ENCODE assay signal across 16 mouse cellular contexts in genomic region chr6:32533962-32534740, GRCm38 (mm10). TPM values are rescaled to one million over a fixed set of nuclear protein-coding genes. Genes with fewer than 3 reads are reported as not detected.
DNase-seq lines count a peak whose midpoint lies in the region; ATAC-seq and TF ChIP-seq lines count a peak whose summit lies in the region.
"Had no signal": no experiment of that assay in that cellular context is flagged by ENCODE, and none has a peak within 500 bp of the region (broad histone marks: within the 10 kb centered on the region; RNA-seq: fewer than 3 reads in every experiment).

No protein-coding gene starts in this region.

- TF ChIP-seq CTCF in G1E (IDR thresholded peaks at IDR 0.05; ENCODE audit: low read depth, low read length) = no peak
- no peak for TF ChIP-seq CTCF in lung, adult 2 months (IDR thresholded peaks at IDR 0.05; ENCODE audit: insufficient read depth, low read length)

- no peaks in the 10 kb centered on the region for H3K36me3 ChIP-seq in G1E (replicated peaks)
- no peaks in the 10 kb centered on the region for H3K36me3 ChIP-seq in liver, embryonic 15.5 days (replicated peaks)
- H3K36me3 ChIP-seq: embryonic facial prominence, embryonic 13.5 days; midbrain, embryonic 13.5 days had no signal

- no peaks in the 10 kb centered on the region for H3K9me3 ChIP-seq in G1E (replicated peaks)
- no peaks in the 10 kb centered on the region for H3K9me3 ChIP-seq in liver, embryonic 15.5 days (replicated peaks)
- H3K9me3 ChIP-seq: embryonic facial prominence, embryonic 13.5 days; midbrain, embryonic 13.5 days had no signal

- peaks cover 9% of the 10 kb centered on the region for H3K27me3 ChIP-seq in G1E (ENCODE audit: insufficient read depth, low read length)
- H3K27me3 ChIP-seq in liver, embryonic 15.5 days = 0 out of 2 replicates have a peak, but pooled peaks cover 2% of the 10 kb centered on the region
- H3K27me3 ChIP-seq: embryonic facial prominence, embryonic 13.5 days; midbrain, embryonic 13.5 days had no signal

- H3K9ac ChIP-seq in liver, embryonic 15.5 days = no peak overlapping the region
- H3K9ac ChIP-seq: embryonic facial prominence, embryonic 13.5 days; midbrain, embryonic 13.5 days had no signal

- H3K27ac ChIP-seq in liver, embryonic 15.5 days (replicated peaks) = peak overlapping the region; percentile 85
- H3K27ac ChIP-seq: embryonic facial prominence, embryonic 13.5 days; midbrain, embryonic 13.5 days had no signal

- peak; percentile 9 for DNase-seq in embryo, embryonic 10.5 days (ENCODE audit: low spot score)
- no peak for DNase-seq in embryo, embryonic 10 days (ENCODE audit: low spot score)
- no peak for DNase-seq in G1E (ENCODE audit: low spot score)
- no peak for DNase-seq in lung, postnatal 25 days (ENCODE audit: low spot score)
- DNase-seq in lung, adult 2 months = no peak
- DNase-seq in ovary, postnatal 36 days (ENCODE audit: low spot score) = no peak
- DNase-seq: adrenal gland, adult 2 months; cerebellum, adult 2 months; gastrocnemius, postnatal 14 days; lung, postnatal 36 days; thymus, postnatal 36 days had no signal

- H3K4me2 ChIP-seq in liver, embryonic 15.5 days = peak overlapping the region; percentile 59
- H3K4me2 ChIP-seq: embryonic facial prominence, embryonic 13.5 days; midbrain, embryonic 13.5 days had no signal

- peak; percentile 57 for ATAC-seq in G1E (ENCODE audit: extremely low read depth, insufficient number of reproducible peaks, low FRiP score, poor library complexity, severe bottlenecking)
- peak; percentile 60; the same call in 1 of the 2 replicates for ATAC-seq in erythroblast, adult 5-6 weeks (replicated peaks; ENCODE audit: low FRiP score, poor library complexity, severe bottlenecking)
- ATAC-seq in liver, embryonic 15.5 days (ENCODE audit: insufficient read depth) = peak; percentile 96
- ATAC-seq: CD4-positive, CD25-positive, alpha-beta regulatory T cell, adult 4 months; midbrain, embryonic 13.5 days had no signal

- WGBS in liver, embryonic 15.5 days (ENCODE audit: insufficient replicate concordance) = 31% methylated on average over 3 of the region's 3 CpGs
- WGBS in lung, adult 2 months = 73% methylated on average over 3 of the region's 3 CpGs

- H3K4me1 ChIP-seq in G1E (ENCODE audit: insufficient read depth, low read depth, low read length) = peaks cover 9% of the 10 kb centered on the region; the same call in 1 of the 2 replicates
- peaks cover 27% of the 10 kb centered on the region for H3K4me1 ChIP-seq in liver, embryonic 15.5 days (replicated peaks)
- no peaks in the 10 kb centered on the region for H3K4me1 ChIP-seq in lung, adult 2 months (ENCODE audit: control insufficient read depth, insufficient read depth, low read length)
- H3K4me1 ChIP-seq: midbrain, embryonic 13.5 days had no signal

- no peak for TF ChIP-seq POLR2A in lung, adult 2 months (IDR thresholded peaks at IDR 0.05; ENCODE audit: borderline replicate concordance, extremely low read depth, low read depth, low read length)

- H3K4me3 ChIP-seq in G1E (ENCODE audit: low read depth, low read length) = no peak overlapping the region
- H3K4me3 ChIP-seq in liver, embryonic 15.5 days (replicated peaks) = 0 out of 2 replicates have a peak overlapping the region, but pooled peaks have one; percentile 9
- H3K4me3 ChIP-seq in lung, adult 2 months (replicated peaks; ENCODE audit: extremely low read depth, low read depth, low read length) = no peak overlapping the region
- H3K4me3 ChIP-seq: embryonic facial prominence, embryonic 13.5 days; midbrain, embryonic 13.5 days had no signal

RNA-seq across cellular contexts. Expression of gene Plxna4, which starts 53.8 kb away (rescaled TPM):
- not detected in 2 replicates for total RNA-seq in G1E (2014; fragmentation: Nextera tagmentation)
- 0.11 and 0.12 TPM in 2 replicates for total RNA-seq in G1E (2017)
- polyA plus RNA-seq in G1E (2012) = not detected in 2 replicates
- not detected in 2 replicates for total RNA-seq in erythroblast, adult 5-6 weeks (2015; ENCODE audit: low replicate concordance)
- total RNA-seq in erythroblast, adult 5-6 weeks (2017; ENCODE audit: low replicate concordance) = 0.09 TPM in 1 of 2 replicates, not detected in the other
- 0.26 and 0.29 TPM in 2 replicates for polyA plus RNA-seq in liver, embryonic 15.5 days (2015; fragmentation: Nextera tagmentation; extraction: Ambion mirVana)
- polyA plus RNA-seq in lung, adult 2 months (2012; rRNA removed) = 6.7 and 7.4 TPM in 2 replicates
